Mouse (Mus musculus) kidney, postnatal 10 days (tissue): Measurements from ENCODE around the gene Bcl7b.

Experiments used
- DNase-seq: peaks from one replicate; pipeline ENCODE4 v3.0.0; 2021; ENCODE audit warnings: mixed read lengths

Gene Bcl7b

GRCm38 (mm10) chr5:135168063-135169062 is at the start of gene Bcl7b:
Gene Bcl7b (plus strand): TSS chr5:135168283.
- peak; percentile 98 for DNase-seq

GRCm38 (mm10) chr5:135118589-135119081 is 49.4 kb upstream of the Bcl7b start:
- DNase-seq, result peak; percentile 80

GRCm38 (mm10) chr5:135120753-135121152 is 47.3 kb upstream of the Bcl7b start:
- no peak for DNase-seq

GRCm38 (mm10) chr5:135126121-135126520 is 42.0 kb upstream of the Bcl7b start:
- DNase-seq, result no peak

DNA sequence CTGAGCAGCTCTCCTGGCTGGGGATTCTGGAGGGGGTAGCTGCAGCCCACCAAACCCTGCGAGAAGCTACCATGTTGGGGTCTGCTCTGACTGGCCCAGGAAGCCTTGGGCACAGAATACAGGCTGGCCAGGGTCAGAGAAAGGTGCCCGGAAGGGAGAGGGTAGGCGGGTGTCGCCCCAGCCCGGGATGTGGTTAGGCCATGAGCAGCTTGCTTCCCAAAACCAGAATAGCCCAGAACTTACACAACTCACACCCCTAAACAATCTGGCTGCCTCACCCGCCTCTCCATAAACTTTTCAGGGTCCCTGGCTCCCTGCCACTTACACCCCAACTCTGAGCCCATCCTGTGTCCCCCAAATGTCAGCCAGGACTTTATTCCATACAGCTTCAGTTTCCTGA is 40.4 kb upstream of the Bcl7b start:
- DNase-seq, result no peak

GRCm38 (mm10) chr5:135129747-135130146 is 38.3 kb upstream of the Bcl7b start:
- DNase-seq, result no peak

GRCm38 (mm10) chr5:135133736-135134405 is 34.2 kb upstream of the Bcl7b start:
- peak; percentile 66 for DNase-seq

GRCm38 (mm10) chr5:135134534-135134933 is 33.5 kb upstream of the Bcl7b start:
- peak; percentile 60 for DNase-seq

DNA sequence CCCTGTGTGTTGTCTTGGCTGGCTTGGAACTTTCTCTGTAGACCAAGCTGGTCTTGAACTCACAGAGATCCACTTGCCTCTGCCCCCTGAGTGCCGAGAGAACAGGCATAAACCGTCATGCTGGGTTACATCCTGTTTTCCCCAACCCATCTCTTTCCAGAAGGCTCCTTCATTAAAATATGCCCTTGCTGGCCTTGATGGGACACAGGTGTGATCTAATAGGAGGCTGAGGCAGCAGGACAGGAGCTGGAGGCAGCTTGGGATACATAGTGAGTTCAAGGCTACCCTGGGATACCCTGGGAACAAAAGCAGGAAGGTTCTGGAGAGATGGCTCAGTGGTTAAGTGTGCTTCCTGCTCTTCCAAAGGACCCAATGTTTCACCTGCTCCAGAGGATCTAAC is 28.2 kb upstream of the Bcl7b start:
- no peak for DNase-seq

GRCm38 (mm10) chr5:135144469-135144868 is 23.6 kb upstream of the Bcl7b start:
- no peak for DNase-seq

GRCm38 (mm10) chr5:135145532-135145931 is 22.6 kb upstream of the Bcl7b start:
- no peak for DNase-seq

DNA sequence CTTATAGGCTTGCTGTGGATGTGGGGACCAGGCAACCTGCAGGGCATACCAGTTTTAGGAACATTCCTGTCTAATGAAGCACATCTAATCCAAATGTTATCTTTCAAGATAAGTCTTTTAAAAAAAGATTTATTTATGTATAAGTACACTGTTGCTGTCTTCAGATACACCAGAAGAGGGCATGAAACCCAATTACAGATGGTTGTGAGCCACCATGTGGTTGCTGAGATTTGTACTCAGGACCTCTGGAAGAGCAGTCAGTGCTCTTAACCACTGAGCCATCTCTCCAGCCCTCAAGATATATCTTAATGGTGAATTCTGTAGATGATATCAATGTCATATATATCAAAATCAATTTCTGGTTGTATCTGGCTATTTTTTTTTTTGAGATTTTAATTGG is 22.1 kb upstream of the Bcl7b start:
- DNase-seq, result no peak

DNA sequence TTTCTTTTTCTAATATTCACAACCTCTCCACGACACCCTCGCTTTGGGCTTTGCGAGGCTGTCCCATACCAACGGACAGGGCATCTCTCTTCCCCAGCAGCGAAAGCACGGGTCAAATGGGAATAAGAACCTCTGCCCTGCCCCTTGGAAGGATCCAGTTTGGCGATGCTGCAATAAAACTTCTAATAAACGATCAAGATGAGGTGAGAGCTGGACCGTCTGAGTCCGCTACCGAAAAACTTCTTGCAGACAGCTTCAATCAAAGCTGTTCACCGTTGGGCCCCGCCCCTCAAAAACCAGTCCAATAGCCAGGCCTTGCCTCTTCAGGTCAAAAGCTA is 19.4 kb upstream of the Bcl7b start:
- no peak for DNase-seq

- DNase-seq, result peak; percentile 100
Observed at GRCm38 (mm10) chr5:135149053-135149819, 18.8 kb upstream of the Bcl7b start, which contains the start of gene Tbl2. Gene Tbl2 (plus strand): TSS chr5:135149657.

GRCm38 (mm10) chr5:135149820-135150178 is 18.3 kb upstream of the Bcl7b start:
- DNase-seq, result no peak

DNA sequence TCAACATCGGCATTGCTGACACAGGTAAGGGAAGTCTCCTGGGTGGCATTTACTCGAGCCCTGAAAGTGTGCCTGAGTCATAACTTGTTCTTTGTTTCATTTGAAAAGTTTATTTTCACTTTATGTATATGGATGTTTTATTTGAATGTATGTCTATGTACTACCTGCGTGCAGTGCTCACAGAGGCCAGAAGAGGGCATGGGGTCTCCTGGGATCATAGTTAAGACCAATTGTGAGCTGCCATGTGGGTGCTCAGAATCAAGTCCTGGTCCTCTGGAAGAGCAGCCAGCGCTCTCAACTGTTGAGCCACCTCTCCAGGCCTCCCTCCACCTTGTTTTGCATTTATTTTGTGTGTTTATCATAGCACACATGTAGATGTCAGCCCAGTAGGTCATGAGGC is 11.6 kb upstream of the Bcl7b start:
- DNase-seq, result no peak

DNA sequence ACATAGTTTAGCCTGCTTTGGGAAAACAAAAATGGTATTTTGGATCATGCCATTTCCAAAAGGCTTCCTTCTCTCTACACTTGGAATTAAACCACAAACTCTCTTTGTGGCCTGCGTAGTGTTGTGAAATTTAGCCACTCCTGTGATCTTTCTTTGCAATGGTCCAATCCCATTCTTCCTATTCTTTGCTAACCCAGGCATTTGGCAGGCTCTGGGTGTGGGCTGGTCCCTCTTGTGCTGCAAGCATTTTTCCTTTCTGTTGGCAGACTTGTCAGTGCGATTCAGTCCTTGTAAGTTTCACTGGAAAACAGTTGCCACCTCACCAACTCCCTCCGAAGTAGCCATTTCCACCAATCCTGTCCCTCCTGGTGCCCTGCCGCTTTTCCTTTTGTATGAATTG is 6.9 kb upstream of the Bcl7b start:
- DNase-seq, result no peak

DNA sequence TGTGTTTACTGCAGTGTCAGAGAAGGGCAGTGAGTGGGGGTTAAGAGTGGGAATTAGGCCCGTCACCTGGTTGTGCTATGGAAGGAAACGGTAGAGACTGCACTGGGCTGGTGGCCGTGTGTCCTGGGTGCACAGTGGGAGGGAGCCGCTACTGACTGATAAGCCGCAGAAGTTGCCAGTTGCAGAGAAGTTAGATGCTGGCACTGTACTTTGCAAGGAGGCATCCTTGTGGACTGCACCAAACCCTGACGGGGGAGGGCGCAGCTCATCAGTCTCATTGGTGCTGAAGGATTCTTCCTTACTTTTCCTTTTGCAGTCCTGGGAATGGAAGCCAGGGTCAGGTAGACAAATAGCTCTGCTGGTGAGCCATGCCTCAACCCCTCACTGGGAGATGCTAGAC is 6.4 kb upstream of the Bcl7b start:
- no peak for DNase-seq

DNA sequence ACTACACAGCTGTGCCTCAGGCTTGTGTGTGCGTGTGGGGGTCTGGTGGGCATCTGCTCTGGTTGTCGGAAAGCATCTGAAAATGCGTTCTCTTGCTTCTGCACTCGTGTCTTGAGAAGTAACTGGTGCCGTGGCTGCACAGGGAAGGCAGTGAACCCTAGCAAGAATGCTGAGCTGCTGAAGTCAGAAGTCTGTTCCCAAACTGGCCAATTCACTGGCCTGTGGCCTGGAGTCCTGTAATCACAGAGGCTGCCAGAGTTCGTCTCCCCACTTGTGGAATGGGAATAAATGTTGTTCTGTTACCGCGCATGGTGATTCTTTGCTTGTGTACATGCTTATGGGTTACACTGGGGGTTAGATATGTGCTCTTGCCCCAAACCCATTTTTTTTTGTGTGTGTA is 5.7 kb upstream of the Bcl7b start:
- peak; percentile 52 for DNase-seq

GRCm38 (mm10) chr5:135162821-135163220 is 5.3 kb upstream of the Bcl7b start:
- peak; percentile 35 for DNase-seq

DNA sequence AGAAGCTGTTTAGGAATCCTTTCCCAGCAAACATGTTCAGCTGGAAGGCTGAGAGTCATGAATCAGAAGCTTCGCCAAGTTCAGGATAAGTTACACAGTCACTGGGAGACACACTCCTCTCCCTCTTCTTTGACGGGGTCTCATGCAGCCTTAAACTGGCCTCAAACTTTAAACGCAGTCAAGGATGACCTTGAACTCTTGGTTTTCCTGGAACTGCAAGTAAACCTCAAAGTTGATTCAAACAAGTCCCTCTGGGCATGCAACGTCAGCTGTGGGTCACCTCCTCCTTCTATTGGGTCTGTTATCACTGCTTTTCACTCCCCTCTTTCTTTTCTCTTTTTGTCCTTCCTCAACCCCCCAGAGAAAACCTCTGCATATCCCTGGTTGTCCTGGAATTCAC is 1.2 kb upstream of the Bcl7b start:
- no peak for DNase-seq

DNA sequence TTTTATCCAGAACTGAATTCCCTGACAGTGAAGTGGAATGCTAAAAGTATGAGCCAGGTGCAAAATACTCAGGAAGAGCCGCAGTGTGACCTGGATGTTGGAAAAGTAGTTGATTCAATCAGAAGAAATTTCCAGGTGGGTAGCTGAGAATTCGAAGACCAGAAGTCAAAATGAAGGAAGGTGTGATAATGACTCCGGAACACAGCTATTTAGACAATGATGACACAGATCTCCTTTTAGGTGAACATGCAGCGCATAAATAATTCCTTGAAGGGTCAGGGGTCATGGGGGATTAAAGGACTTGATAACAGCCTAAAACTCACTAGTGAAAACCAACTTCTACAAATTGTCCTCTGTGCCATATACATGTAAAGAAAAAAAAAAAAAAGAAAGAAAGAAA is 614 bp upstream of the Bcl7b start:
- no peak for DNase-seq

GRCm38 (mm10) chr5:135169479-135169878 is 1.4 kb downstream of the Bcl7b start:
- no peak for DNase-seq
